19 mouse cellular contexts compared by ENCODE assay signal in the genomic region with DNA sequence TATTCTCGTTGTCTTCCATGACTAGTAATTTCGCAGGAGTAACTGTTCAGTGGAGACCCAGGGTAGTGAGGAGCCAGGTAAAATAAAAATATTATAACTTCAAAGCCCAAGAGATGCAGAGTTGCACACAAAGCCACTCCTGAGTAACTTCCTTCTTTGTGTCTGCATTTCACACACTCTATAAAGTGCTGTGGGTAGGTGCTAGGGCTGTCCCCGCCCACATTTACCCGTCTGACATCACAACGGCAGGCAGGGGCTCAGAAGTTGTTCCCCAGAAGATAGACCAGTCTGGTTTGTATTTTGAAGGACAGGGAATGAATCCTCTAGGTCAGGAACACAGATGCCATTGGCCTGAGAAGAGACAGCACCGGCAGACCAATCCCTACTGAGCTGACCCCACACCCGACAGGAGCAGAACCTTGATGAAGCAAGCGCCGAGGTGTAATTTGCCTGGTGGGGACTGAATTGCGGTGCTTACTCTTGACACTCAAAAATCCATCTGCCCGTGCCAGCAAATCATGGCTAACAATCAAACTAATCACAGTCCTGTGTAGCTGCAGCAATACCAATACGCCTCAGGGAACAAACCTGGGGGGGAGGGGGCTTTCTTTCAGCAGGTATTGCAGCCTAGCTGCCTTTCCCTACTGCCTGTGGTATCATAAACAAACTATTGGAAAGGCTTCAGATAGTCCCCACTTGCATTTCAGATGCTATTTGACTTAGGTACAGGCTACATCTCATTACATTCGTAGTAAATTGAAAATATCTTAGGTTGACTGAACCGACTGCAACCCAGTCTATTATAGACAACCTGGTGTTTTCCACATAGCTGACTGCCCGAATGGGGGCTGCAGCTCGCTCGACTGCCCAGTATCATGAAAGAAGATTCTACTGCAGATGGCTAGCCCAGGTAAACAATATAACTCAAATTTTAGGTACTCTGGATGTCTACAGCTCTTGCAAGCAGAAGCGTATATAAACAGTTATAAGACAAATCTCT.
DNase-seq lines count a peak whose midpoint lies in the region; ATAC-seq and TF ChIP-seq lines count a peak whose summit lies in the region.
"Had no signal": no experiment of that assay in that cellular context is flagged by ENCODE, and none has a peak within 500 bp of the region (broad histone marks: within the 10 kb centered on the region; RNA-seq: fewer than 3 reads in every experiment).

No protein-coding gene starts in this region.

- H3K27me3 ChIP-seq in MEL (ENCODE audit: control insufficient read depth in 1 of 2, insufficient read depth in 2 of 2, low read length in 2 of 2), result no peaks in the 10 kb centered on the region
- H3K27me3 ChIP-seq in hindbrain, embryonic 12.5 days, result no peaks in the 10 kb centered on the region
- H3K27me3 ChIP-seq in midbrain, embryonic 14.5 days (ENCODE audit: control insufficient read depth, insufficient read depth, low read length), result no peaks in the 10 kb centered on the region
- H3K27me3 ChIP-seq: embryonic facial prominence, embryonic 15.5 days; limb, embryonic 12.5 days had no signal

- H3K36me3 ChIP-seq in MEL (ENCODE audit: control insufficient read depth in 1 of 2, insufficient read depth in 2 of 2, low read length in 2 of 2), result no peaks in the 10 kb centered on the region
- H3K36me3 ChIP-seq in hindbrain, embryonic 12.5 days, result no peaks in the 10 kb centered on the region
- H3K36me3 ChIP-seq in midbrain, embryonic 14.5 days (ENCODE audit: control insufficient read depth, insufficient read depth, low read length), result no peaks in the 10 kb centered on the region
- H3K36me3 ChIP-seq: embryonic facial prominence, embryonic 15.5 days; limb, embryonic 12.5 days had no signal

- H3K79me2 ChIP-seq in MEL (ENCODE audit: control insufficient read depth, insufficient read depth, low read length, poor library complexity), result no peaks in the 10 kb centered on the region

- peak; percentile 19 to 28 for DNase-seq in cerebellum, postnatal 10 days
- DNase-seq in cerebellum, postnatal 36 days, result no peak
- DNase-seq in MEL (ENCODE audit: low read depth, low spot score), result no peak
- DNase-seq in midbrain, embryonic 14.5 days, result peak; percentile 28
- no peak for DNase-seq in adrenal gland, adult 18-20 months (ENCODE audit: low spot score in 2 of 2)
- DNase-seq in ovary, postnatal 10 days (ENCODE audit: low spot score), result no peak
- no peak for DNase-seq in layer of hippocampus, adult 11-12 months (ENCODE audit: low spot score)
- DNase-seq: adrenal gland, adult 8-10 months; cerebellum, postnatal 25 days; heart, adult 18-20 months; heart, postnatal 10 days; kidney, adult 11 months; kidney, postnatal 25 days; lung, postnatal 36 days; thymus, postnatal 36 days had no signal

- no peak for TF ChIP-seq POLR2A in MEL (IDR thresholded peaks at IDR 0.05; ENCODE audit: control insufficient read depth in 1 of 2, insufficient read depth in 1 of 2, low read depth in 1 of 2, low read length in 2 of 2, poor library complexity in 1 of 2)

- no peak for TF ChIP-seq EP300 in MEL (IDR thresholded peaks at IDR 0.05; ENCODE audit: low read depth in 1 of 2, low read length in 2 of 2)

- H3K9me3 ChIP-seq in MEL (replicated peaks; ENCODE audit: insufficient read depth, low read length), result no peaks in the 10 kb centered on the region
- H3K9me3 ChIP-seq in hindbrain, embryonic 12.5 days (replicated peaks), result no peaks in the 10 kb centered on the region
- no peaks in the 10 kb centered on the region for H3K9me3 ChIP-seq in midbrain, embryonic 14.5 days (ENCODE audit: control insufficient read depth, low read length)
- H3K9me3 ChIP-seq: embryonic facial prominence, embryonic 15.5 days; limb, embryonic 12.5 days had no signal

- H3K4me1 ChIP-seq in MEL (ENCODE audit: control insufficient read depth in 1 of 2, insufficient read depth in 2 of 2, low read length in 2 of 2), result no peaks in the 10 kb centered on the region
- no peaks in the 10 kb centered on the region for H3K4me1 ChIP-seq in hindbrain, embryonic 12.5 days
- H3K4me1 ChIP-seq in midbrain, embryonic 14.5 days (ENCODE audit: control insufficient read depth, insufficient read depth, low read length), result no peaks in the 10 kb centered on the region
- H3K4me1 ChIP-seq: embryonic facial prominence, embryonic 15.5 days; limb, embryonic 12.5 days had no signal

- TF ChIP-seq RAD21 in MEL (IDR thresholded peaks at IDR 0.05; ENCODE audit: low read depth, low read length), result no peak

- peak; percentile 60; the same call in 1 of the 2 replicates for ATAC-seq in hindbrain, embryonic 12.5 days (ENCODE audit: low FRiP score)
- ATAC-seq in midbrain, embryonic 14.5 days (ENCODE audit: low FRiP score, low TSS enrichment), result no peak

- H3K9ac ChIP-seq in MEL (ENCODE audit: control insufficient read depth, low read depth, low read length, poor library complexity, severe bottlenecking), result no peak overlapping the region
- H3K9ac ChIP-seq in hindbrain, embryonic 12.5 days, result no peak overlapping the region
- no peak overlapping the region for H3K9ac ChIP-seq in midbrain, embryonic 14.5 days (replicated peaks; ENCODE audit: low read length)
- H3K9ac ChIP-seq: embryonic facial prominence, embryonic 15.5 days; limb, embryonic 12.5 days had no signal

- H3K27ac ChIP-seq in MEL (ENCODE audit: control insufficient read depth, low read depth, low read length), result no peak overlapping the region
- H3K27ac ChIP-seq in hindbrain, embryonic 12.5 days, result peak overlapping the region; percentile 25
- no peak overlapping the region for H3K27ac ChIP-seq in midbrain, embryonic 14.5 days (replicated peaks; ENCODE audit: low read depth, low read length)
- H3K27ac ChIP-seq: embryonic facial prominence, embryonic 15.5 days; limb, embryonic 12.5 days had no signal

- TF ChIP-seq CTCF in MEL (IDR thresholded peaks at IDR 0.05 in 2 of 3, conservative IDR thresholded peaks at IDR 0.05 in 1 of 3; ENCODE audit: control insufficient read depth in 1 of 3, insufficient read depth in 1 of 3, low read depth in 2 of 3, low read length in 3 of 3, poor library complexity in 1 of 3, severe bottlenecking in 1 of 3), result no peak

- 76% methylated on average over 18 of the region's 18 CpGs for WGBS in hindbrain, embryonic 12.5 days
- 82% methylated on average over 18 of the region's 18 CpGs for WGBS in midbrain, embryonic 14.5 days

- H3K4me2 ChIP-seq in hindbrain, embryonic 12.5 days (replicated peaks), result no peak overlapping the region
- no peak overlapping the region for H3K4me2 ChIP-seq in midbrain, embryonic 14.5 days (ENCODE audit: low read length)
- H3K4me2 ChIP-seq: embryonic facial prominence, embryonic 15.5 days; limb, embryonic 12.5 days had no signal

- H3K4me3 ChIP-seq in MEL (ENCODE audit: control insufficient read depth in 1 of 2, insufficient read depth in 1 of 2, low read depth in 2 of 2, low read length in 2 of 2), result no peak overlapping the region
- H3K4me3 ChIP-seq in hindbrain, embryonic 12.5 days, result no peak overlapping the region
- no peak overlapping the region for H3K4me3 ChIP-seq in midbrain, embryonic 14.5 days (replicated peaks; ENCODE audit: low read depth, low read length)
- H3K4me3 ChIP-seq: embryonic facial prominence, embryonic 15.5 days; limb, embryonic 12.5 days; myocyte had no signal

TF ChIP-seq in MEL, 35 proteins besides CTCF, POLR2A, EP300 and RAD21:
- TF ChIP-seq MYB (IDR thresholded peaks at IDR 0.05; ENCODE audit: low read depth, low read length), result no peak
- TF ChIP-seq ZNF384 (IDR thresholded peaks at IDR 0.05; ENCODE audit: low read depth, low read length), result 0 out of 2 replicates have a peak, but pooled peaks have one; percentile 10
- TF ChIP-seq SMC3 (IDR thresholded peaks at IDR 0.05; ENCODE audit: low read depth, low read length), result no peak

Comparison
In these comparisons a context has a peak if more than half of its experiments do, and no peak if none do; other contexts are left out.
1. DNase-seq: peak in cerebellum, postnatal 10 days (2 of 2) and midbrain, embryonic 14.5 days (single experiment); none in cerebellum, postnatal 36 days (0 of 2), MEL (single experiment), adrenal gland, adult 18-20 months (0 of 2), ovary, postnatal 10 days (single experiment) and layer of hippocampus, adult 11-12 months (single experiment).